Mouse (Mus musculus): ENCODE data around the gene Sort1. TPM values are rescaled to one million over a fixed set of nuclear protein-coding genes. Genes with fewer than 3 reads are reported as not detected.

Sort1 gene
- polyA plus RNA-seq, 1 experiment from 2014 or later: 6.5 TPM

DNA sequence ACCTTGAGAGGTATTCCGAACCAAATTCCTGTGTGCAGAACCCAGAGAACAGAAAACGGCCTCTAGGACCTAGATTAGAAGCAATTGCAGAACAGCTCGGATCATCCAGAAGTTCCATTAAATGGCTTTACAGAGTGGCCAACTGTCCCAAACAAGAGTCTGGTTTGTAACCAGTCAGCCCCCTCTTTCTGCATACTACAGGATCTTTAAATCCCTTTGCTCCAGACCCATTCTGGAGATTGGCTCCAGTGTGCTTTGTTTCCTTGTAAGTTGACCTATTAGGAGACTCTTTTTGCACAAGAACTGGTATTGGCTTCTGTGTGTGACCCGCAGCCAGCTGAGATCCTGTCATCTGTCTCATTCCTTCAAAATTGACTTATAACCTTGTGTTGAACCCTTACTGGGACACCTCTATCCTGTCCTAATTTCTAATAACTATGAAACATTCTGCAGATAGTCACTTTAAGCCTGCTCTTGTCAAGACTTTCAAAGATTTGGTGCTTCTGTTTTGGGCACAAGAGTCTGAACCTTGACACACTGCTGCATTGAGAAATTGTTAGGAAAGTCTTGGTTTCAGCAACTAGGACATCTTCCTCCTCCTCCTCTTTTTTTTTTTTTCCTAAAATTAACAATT, 1.3 kb downstream of the Sort1 start:
- no peaks in the 10 kb centered on the region for H3K9me3 ChIP-seq (replicated peaks)
- H3K9ac ChIP-seq: no peak overlapping the region
- no peak overlapping the region for H3K27ac ChIP-seq
- ATAC-seq: no peak
- peak overlapping the region; percentile 96 for H3K4me2 ChIP-seq
- H3K27me3 ChIP-seq (replicated peaks): peaks cover 22% of the 10 kb centered on the region
- WGBS (ENCODE audit: insufficient replicate concordance): 67% methylated on average over 4 of the region's 4 CpGs
- peaks cover 5% of the 10 kb centered on the region; the same call in 1 of the 2 replicates for H3K36me3 ChIP-seq
- peaks cover 64% of the 10 kb centered on the region for H3K4me1 ChIP-seq
- peak overlapping the region; percentile 73; the same call in 1 of the 2 replicates for H3K4me3 ChIP-seq

- no peaks in the 10 kb centered on the region for H3K9me3 ChIP-seq (replicated peaks)
- ATAC-seq: no peak
- H3K27me3 ChIP-seq (replicated peaks): peaks cover 22% of the 10 kb centered on the region
- 59% methylated on average over 14 of the region's 14 CpGs for WGBS (ENCODE audit: insufficient replicate concordance)
- H3K27ac ChIP-seq: no peak overlapping the region
- H3K9ac ChIP-seq: no peak overlapping the region
- peak overlapping the region; percentile 15; the same call in 1 of the 2 replicates for H3K4me2 ChIP-seq
- peaks cover 74% of the 10 kb centered on the region for H3K4me1 ChIP-seq
- H3K36me3 ChIP-seq: no peaks in the 10 kb centered on the region
- no peak overlapping the region for H3K4me3 ChIP-seq
Observed at GRCm38 (mm10) chr3:108286671-108287439, 3.0 kb downstream of the Sort1 start.

DNA sequence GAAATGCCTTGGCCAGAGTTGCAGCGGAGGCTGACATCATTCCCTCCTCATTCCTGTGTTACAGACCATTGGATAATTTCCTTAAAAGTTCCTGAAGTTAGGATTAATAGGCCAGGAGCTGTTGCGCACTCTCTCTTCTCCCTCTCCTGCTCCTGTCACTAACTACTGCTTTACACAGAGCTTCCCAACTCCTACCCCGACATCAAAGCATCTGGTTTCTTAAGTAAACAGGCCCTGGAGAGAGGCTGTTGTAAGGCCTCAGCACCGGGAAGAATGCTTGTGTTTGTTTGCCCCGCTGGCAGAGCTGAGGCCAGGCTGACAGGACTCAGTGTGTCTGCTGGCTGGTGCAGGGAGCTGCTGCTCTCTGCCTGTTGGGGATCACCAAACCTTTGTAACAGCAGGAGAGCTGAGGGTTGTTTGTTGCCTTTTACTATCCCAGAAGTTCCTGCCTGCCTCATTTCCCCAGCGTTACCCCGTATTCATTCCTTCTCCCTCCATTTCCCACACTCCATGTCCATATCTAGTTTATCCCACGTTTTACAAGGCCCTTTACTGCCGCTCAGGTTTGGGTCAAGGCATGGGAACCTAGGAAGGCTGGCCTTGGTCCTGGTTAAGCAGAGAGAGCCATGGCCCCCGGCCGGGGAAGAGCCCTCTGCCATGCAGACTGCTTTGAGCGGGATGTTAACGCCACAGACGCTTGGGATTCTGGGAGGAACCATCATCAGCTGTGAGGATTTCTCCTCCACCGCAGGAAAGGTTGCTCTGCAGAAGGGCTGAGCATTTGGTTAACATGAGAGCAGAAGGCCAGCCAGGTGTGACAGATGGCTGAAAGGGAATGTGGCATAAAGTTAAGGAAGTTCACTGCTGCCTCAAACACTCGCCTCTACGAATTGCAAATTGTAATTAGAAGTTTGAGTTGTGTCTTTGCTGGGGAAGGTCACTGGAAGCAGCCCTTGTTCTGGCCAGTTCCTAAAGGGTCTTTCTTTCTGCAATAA, 4.2 kb downstream of the Sort1 start:
- Histone ChIP-seq H3K36me3 (no peaks in the 10 kb centered on the region), H3K27me3 (replicated peaks) (peaks cover 22% of the 10 kb centered on the region), H3K4me1 (peaks cover 75% of the 10 kb centered on the region), H3K9me3 (replicated peaks) (no peaks in the 10 kb centered on the region), H3K27ac (peak overlapping the region; percentile 63), H3K4me2 (peak overlapping the region; percentile 27; the same call in 1 of the 2 replicates), H3K4me3 (no peak overlapping the region), H3K9ac (no peak overlapping the region)
- ATAC-seq: no peak
- whole genome bisulfite sequencing (ENCODE audit: insufficient replicate concordance): 59% methylated on average over 17 of the region's 17 CpGs

DNA sequence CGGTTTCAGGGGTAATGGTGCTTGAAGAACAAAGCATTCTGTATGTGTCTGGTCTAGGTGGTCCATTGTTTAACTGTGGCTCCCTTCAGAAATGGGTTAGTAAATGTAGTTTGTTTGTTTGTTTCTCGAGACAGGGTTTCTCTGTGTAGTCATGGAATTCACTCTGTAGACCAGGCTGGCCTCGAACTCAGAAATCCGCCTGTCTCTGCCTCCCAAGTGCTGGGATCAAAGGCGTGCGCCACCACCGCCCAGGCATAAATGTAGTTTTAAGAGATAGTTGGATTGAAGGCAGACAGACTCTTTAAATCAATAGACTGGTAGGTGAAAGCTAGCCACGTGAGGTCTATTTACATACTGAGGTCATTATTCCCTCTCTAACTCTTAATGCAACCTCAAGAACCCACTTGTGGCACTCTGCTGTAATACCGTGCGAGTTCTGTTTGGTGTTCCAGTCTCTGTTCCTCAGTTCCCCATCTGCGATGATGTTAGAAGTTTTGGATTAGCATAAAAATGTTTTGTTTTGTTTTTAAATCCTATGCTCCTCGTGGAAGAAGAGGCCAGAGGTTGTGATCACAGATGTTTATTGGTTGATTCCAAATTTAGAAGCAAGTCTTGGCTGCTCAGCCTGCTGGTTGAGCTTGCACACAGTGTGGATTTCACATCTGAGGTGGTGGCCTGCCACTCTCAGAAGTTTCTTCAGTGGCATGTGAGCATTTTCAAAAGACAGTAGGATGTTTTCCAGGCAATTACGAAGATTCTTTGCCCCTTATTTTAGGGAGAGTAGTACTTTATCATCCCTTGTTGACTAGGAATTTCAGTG, 5.6 kb downstream of the Sort1 start:
- H3K36me3 ChIP-seq: no peaks in the 10 kb centered on the region
- H3K4me1 ChIP-seq: peaks cover 73% of the 10 kb centered on the region
- H3K27ac ChIP-seq: no peak overlapping the region; the same call in 1 of the 2 replicates
- no peak overlapping the region for H3K4me2 ChIP-seq
- 64% methylated on average over 13 of the region's 13 CpGs for WGBS (ENCODE audit: insufficient replicate concordance)
- H3K4me3 ChIP-seq: no peak overlapping the region
- no peaks in the 10 kb centered on the region for H3K9me3 ChIP-seq (replicated peaks)
- H3K9ac ChIP-seq: no peak overlapping the region
- peaks cover 12% of the 10 kb centered on the region for H3K27me3 ChIP-seq (replicated peaks)
- ATAC-seq: no peak

GRCm38 (mm10) chr3:108291036-108291799, 7.3 kb downstream of the Sort1 start:
- Histone ChIP-seq H3K36me3 (no peaks in the 10 kb centered on the region), H3K4me1 (peaks cover 74% of the 10 kb centered on the region), H3K9ac (no peak overlapping the region), H3K4me2 (no peak overlapping the region), H3K27me3 (replicated peaks) (0 out of 2 replicates have a peak, but pooled peaks cover 3% of the 10 kb centered on the region), H3K27ac (no peak overlapping the region), H3K4me3 (no peak overlapping the region), H3K9me3 (replicated peaks) (no peaks in the 10 kb centered on the region)
- ATAC-seq: no peak
- 69% methylated on average over 17 of the region's 17 CpGs for WGBS (ENCODE audit: insufficient replicate concordance)

- Histone ChIP-seq H3K36me3 (no peaks in the 10 kb centered on the region), H3K27me3 (replicated peaks) (no peaks in the 10 kb centered on the region), H3K4me2 (peak overlapping the region; percentile 19; the same call in 1 of the 2 replicates), H3K9ac (no peak overlapping the region), H3K4me1 (peaks cover 78% of the 10 kb centered on the region), H3K27ac (no peak overlapping the region; the same call in 1 of the 2 replicates), H3K4me3 (no peak overlapping the region), H3K9me3 (replicated peaks) (no peaks in the 10 kb centered on the region)
- 10% methylated on average over 2 of the region's 2 CpGs for WGBS (ENCODE audit: insufficient replicate concordance)
- no peak for ATAC-seq
Observed at GRCm38 (mm10) chr3:108294398-108294797, 10.5 kb downstream of the Sort1 start.

DNA sequence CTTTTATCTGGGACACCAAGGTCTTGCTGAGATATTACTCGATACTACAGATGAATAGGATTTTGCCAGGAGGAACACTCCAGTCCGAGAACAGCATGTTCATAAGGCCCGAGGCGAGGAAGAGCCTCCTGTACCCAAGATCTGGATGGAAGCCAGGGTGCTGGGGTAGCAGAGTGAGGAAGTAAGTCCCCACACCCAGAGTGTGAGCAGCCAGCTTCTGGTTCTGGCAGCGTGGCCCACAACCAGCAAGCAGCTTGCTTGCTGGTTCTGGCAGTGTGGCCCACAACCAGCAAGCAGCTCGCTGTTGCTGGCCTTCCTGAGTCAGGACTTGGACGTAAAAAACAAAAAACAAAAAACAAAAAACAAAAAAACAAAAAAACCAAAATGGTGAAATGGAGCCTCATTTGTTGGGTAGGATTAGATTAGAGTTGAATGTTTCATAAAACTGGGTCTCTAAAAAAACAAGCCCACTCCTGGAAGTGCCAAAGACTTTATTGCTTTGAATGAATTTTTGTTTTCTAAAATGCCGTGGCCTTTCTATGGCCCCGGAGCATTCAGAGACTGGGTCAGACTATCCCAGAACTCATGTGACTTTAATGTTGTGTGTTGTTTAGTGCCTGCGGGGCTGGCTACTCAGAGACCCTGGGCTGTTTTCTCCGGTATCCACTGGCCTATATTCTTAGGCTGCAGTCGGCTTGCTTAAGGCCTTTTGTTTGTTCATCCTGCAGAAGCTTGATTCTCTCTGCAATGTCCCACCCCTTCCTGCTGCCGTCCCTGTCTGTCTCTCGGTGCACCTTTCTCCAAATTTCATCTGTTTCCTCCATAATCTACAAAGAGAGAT, 11.7 kb downstream of the Sort1 start:
- peak overlapping the region; percentile 37 for H3K4me3 ChIP-seq
- WGBS (ENCODE audit: insufficient replicate concordance): 32% methylated on average over 14 of the region's 14 CpGs

DNA sequence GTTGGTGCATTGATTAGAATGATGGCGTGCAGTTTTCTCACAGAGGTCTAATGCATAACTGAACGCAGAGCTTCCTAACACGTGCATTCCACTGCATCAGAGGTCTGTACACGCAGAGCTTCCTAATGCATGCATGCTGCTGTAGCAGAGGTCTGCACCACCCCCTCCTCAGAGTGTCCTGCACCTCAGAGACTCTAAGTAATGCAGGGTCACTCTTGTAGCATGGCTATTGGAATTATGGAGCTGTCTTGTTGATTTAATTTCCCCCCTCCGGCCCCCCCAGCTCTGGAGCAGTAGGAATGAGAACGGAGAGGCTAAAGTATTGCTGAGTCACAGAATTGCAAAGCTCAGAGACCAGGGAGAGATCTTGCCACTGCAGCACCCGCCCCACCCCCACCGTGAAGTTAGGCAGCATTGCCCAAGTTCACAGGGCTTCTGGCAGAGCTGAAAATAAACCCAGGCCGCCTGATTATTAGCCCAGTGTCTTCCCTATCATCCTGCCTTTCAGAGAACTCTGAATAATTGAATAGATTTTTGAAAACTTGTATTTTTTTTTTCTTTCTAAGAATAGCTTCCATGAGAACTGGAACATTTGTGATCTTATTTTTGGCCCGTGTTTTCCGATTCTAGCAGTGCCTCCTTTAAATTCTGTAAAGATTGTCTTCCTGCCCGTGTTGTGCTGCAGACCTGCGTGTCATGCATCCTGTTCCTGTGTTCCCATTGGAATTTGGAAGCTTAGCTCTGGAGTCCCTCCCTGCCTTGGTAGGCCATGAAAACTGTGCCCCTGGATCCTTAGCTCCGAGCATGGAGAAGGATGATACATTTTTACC, 12.6 kb downstream of the Sort1 start:
- H3K4me2 ChIP-seq: peak overlapping the region; percentile 71
- H3K27me3 ChIP-seq (replicated peaks): no peaks in the 10 kb centered on the region
- whole genome bisulfite sequencing (ENCODE audit: insufficient replicate concordance): 10% methylated on average over 14 of the region's 14 CpGs
- H3K4me3 ChIP-seq: peak overlapping the region; percentile 37
- peak; percentile 80 for ATAC-seq
- H3K27ac ChIP-seq: peak overlapping the region; percentile 82
- H3K4me1 ChIP-seq: peaks cover 79% of the 10 kb centered on the region
- peak overlapping the region; percentile 54 for H3K9ac ChIP-seq
- H3K9me3 ChIP-seq (replicated peaks): no peaks in the 10 kb centered on the region
- H3K36me3 ChIP-seq: no peaks in the 10 kb centered on the region

More for the DNA sequence above, 11.7 kb downstream of the Sort1 start:
- Histone ChIP-seq H3K4me2 (peak overlapping the region; percentile 71), H3K27me3 (replicated peaks) (no peaks in the 10 kb centered on the region), H3K27ac (peak overlapping the region; percentile 82), H3K9ac (peak overlapping the region; percentile 54), H3K36me3 (no peaks in the 10 kb centered on the region), H3K4me1 (peaks cover 83% of the 10 kb centered on the region), H3K9me3 (replicated peaks) (no peaks in the 10 kb centered on the region)
- ATAC-seq: peak; percentile 25

- H3K4me1 ChIP-seq: peaks cover 73% of the 10 kb centered on the region
- H3K27ac ChIP-seq: peak overlapping the region; percentile 82
- 0 out of 2 replicates have a peak, but pooled peaks have one; percentile 19 for ATAC-seq
- H3K36me3 ChIP-seq: no peaks in the 10 kb centered on the region
- no peak overlapping the region for H3K4me3 ChIP-seq
- WGBS (ENCODE audit: insufficient replicate concordance): 70% methylated on average over 7 of the region's 7 CpGs
- peak overlapping the region; percentile 54; the same call in 1 of the 2 replicates for H3K9ac ChIP-seq
- no peaks in the 10 kb centered on the region for H3K9me3 ChIP-seq (replicated peaks)
- H3K27me3 ChIP-seq (replicated peaks): no peaks in the 10 kb centered on the region
- peak overlapping the region; percentile 71 for H3K4me2 ChIP-seq
Observed at GRCm38 (mm10) chr3:108297050-108297419, 13.2 kb downstream of the Sort1 start.
